Mouse (Mus musculus) embryonic fibroblast, embryonic 13.5 days (primary cell): Measurements from ENCODE around the gene Pik3r2. TPM values are rescaled to one million over a fixed set of nuclear protein-coding genes. Genes with fewer than 3 reads are reported as not detected.

Experiments used
- H3K27ac ChIP-seq: 2 replicates; pipeline ENCODE4 v1.5.1; 2012; ENCODE audit warnings: low read length, control low read depth, inconsistent platforms; ENCODE audit not compliant: insufficient read depth
- H3K4me1 ChIP-seq: 2 replicates; pipeline ENCODE4 v1.6.1; 2011; ENCODE audit warnings: low read length; ENCODE audit not compliant: control insufficient read depth, insufficient read depth
- H3K4me3 ChIP-seq: 2 replicates; pipeline ENCODE4 v1.5.1; 2011; ENCODE audit warnings: mild to moderate bottlenecking, control low read depth, low read length; ENCODE audit not compliant: insufficient read depth
- CTCF ChIP-seq: IDR thresholded peaks from 2 replicates; pipeline ENCODE4 v1.5.1; 2011; ENCODE audit warnings: mild to moderate bottlenecking, control low read depth, low read length, moderate library complexity, borderline replicate concordance; ENCODE audit not compliant: insufficient read depth
- POLR2A ChIP-seq: IDR thresholded peaks from 2 replicates; pipeline ENCODE4 v1.6.1; 2011; ENCODE audit warnings: low read depth, mild to moderate bottlenecking, control low read depth, low read length, moderate library complexity
- polyA plus RNA-seq: library from polyadenylated mRNA; stranded (reverse); fragments of >200 nt; gene quantifications from 2 replicates; pipeline ENCODE4 v1.2.4, GENCODE M21; 2011; ENCODE audit warnings: low read depth; ENCODE audit not compliant: missing spikeins, insufficient read length

Gene Pik3r2
- polyA plus RNA-seq, 1 experiment = 43.5 TPM

DNA sequence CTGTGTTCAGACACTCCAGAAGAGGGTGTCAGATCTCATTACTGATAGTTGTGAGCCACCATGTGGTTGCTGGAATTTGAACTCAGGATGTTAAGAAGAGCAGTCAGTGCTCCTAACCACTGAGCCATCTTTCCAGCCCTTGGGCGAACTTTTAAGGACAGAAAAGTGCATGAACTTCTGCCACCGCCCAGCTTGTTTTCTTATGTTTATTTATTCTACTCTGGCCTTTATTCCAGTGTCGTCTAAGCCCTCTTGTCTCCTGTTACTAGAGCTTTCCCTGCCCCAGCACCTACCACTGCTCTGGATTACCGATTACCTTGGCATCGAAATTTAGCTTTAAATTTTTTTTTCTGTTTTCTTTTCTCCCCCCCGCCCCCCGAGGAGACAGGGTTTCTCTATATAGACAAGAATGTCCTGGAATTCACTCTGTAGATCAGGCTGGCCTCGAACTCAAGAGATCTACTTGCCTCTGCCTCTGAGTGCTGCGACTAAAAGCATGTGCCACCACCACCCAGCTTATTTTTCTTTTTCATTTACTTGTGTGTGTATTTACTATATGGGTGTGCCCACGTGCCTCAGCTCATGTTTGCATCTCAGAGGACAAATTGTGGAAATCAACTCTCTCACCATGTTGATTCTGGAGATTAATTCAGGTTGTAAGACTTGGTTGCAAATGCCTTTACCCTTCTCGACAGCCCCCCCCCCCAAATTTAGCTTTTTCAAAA lies 26.4 kb upstream of the Pik3r2 start:
- Histone ChIP-seq H3K27ac (no peak overlapping the region), H3K4me3 (no peak overlapping the region), H3K4me1 (no peaks in the 10 kb centered on the region)
- TF ChIP-seq CTCF (no peak), POLR2A (no peak)

- H3K4me1 ChIP-seq = no peaks in the 10 kb centered on the region
- H3K27ac ChIP-seq = no peak overlapping the region
- TF ChIP-seq POLR2A (no peak), CTCF (no peak)
- H3K4me3 ChIP-seq = no peak overlapping the region
Measured at GRCm38 (mm10) chr8:70801830-70802229, 25.3 kb upstream of the Pik3r2 start.

- TF ChIP-seq POLR2A (no peak), CTCF (no peak)
- Histone ChIP-seq H3K4me1 (no peaks in the 10 kb centered on the region), H3K4me3 (no peak overlapping the region), H3K27ac (no peak overlapping the region)
Measured at GRCm38 (mm10) chr8:70801156-70801555, 24.6 kb upstream of the Pik3r2 start.

DNA sequence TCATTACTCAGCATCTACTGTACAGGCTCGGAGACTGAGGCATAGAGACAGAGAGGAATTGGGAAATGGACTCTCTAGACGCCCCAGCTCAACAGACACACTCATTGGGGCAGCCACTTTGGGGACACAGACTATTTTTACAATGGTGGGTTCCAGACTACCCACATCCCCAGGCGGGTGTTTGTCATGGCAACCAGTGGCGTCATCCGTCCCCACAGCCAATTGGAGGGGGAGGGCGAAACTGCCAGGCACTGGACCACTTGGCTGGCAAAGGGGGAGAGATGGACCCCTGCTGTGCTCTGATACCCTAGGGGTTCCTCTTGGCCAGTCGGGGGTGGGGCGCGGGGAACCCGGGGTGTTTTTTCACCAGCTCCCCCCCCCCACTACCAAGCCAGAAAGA lies 24.1 kb upstream of the Pik3r2 start:
- no peak overlapping the region for H3K27ac ChIP-seq
- TF ChIP-seq CTCF (no peak), POLR2A (no peak)
- H3K4me3 ChIP-seq = no peak overlapping the region

DNA sequence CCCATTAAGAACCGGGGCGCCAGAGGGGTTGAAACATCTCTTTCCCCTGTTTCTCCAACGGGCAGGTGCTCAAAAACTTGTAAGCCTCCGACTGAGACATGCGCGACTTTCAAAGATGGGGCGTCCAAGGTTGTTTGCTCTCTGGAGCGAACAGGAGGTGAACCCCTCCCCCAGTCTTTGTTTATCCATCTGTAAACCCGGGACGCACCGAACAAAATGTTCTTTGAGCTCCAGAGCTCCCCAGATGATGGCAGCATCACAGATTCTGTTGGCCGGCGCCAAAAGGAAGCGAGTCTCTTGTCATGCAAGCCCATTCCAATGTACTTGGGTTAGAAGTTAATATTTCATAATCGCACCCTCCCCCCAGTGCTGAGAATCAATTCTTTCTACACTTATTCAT lies 21.8 kb upstream of the Pik3r2 start:
- Histone ChIP-seq H3K4me3 (0 out of 2 replicates have a peak overlapping the region, but pooled peaks have one; percentile 43), H3K27ac (no peak overlapping the region)

More for the DNA sequence above, 24.1 kb upstream of the Pik3r2 start:
- no peaks in the 10 kb centered on the region for H3K4me1 ChIP-seq

GRCm38 (mm10) chr8:70797081-70798070 lies 20.9 kb upstream of the Pik3r2 start:
- TF ChIP-seq POLR2A = no peak; the same call in 1 of the 2 replicates
- no peak for TF ChIP-seq CTCF
- no peaks in the 10 kb centered on the region for H3K4me1 ChIP-seq
- H3K4me3 ChIP-seq = peak overlapping the region; percentile 43
- H3K27ac ChIP-seq = no peak overlapping the region

More for the DNA sequence above, 21.8 kb upstream of the Pik3r2 start:
- H3K4me1 ChIP-seq = no peaks in the 10 kb centered on the region
- TF ChIP-seq CTCF (no peak), POLR2A (no peak)

DNA sequence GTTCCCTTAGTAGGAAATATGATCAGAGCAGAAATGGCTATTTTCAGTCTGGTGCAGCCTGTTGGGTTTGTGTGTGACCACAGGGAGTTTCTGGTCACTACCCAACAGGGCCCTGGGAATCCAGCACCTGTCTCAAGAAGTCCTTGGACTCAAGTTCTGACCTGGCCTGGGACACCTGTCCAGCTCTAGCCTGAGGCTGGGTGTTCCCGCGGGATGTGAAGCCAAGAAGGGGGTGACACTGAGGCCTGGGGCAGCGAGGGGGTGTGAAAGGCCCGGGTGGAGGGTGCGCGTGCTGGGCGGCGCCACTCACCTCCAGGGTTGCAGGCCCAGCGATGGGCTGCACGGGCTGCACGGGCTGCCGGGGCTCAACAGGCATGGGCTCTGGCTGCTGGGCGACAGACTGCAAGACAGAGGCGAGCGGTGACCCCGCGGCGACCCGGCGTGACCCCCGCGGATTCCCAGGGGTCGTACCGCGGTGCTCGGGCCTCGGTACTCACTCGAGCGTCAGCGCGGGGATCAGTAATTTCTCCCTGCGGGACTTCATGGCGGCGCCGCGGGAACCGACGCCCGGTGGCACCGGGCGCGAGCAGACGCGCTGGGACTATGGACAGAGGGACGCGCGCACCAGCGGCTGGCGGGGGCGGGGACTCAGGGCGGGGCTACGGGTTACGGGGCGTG lies 20.0 kb upstream of the Pik3r2 start:
- Histone ChIP-seq H3K27ac (no peak overlapping the region), H3K4me1 (no peaks in the 10 kb centered on the region), H3K4me3 (peak overlapping the region; percentile 47)
- TF ChIP-seq POLR2A = no peak
- TF ChIP-seq CTCF = no peak

GRCm38 (mm10) chr8:70795370-70795769 lies 18.9 kb upstream of the Pik3r2 start:
- no peaks in the 10 kb centered on the region for H3K4me1 ChIP-seq
- H3K4me3 ChIP-seq = no peak overlapping the region
- TF ChIP-seq CTCF (peak; percentile 22; the same call in 1 of the 2 replicates), POLR2A (no peak)
- no peak overlapping the region for H3K27ac ChIP-seq

DNA sequence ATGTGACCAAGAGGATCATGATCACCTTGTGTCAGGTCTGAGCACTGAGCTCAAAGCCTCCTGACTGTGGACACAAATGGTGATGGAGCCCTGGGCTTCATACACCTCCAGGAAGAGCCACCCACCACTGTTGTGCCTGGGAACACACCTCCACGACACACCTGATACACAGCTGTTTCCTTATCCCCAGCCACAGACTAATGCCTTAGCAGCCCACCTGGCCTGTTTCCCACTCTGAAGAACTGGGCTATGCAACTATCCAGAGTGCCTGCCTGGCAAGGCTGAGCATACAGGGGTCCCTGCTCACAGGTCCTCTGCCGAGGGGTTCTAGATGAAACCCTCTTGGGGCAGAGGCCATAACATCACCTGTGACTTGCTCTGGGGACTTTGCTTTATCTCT lies 17.7 kb upstream of the Pik3r2 start:
- no peak overlapping the region for H3K4me3 ChIP-seq
- H3K27ac ChIP-seq = no peak overlapping the region
- no peaks in the 10 kb centered on the region for H3K4me1 ChIP-seq
- no peak for TF ChIP-seq CTCF
- no peak for TF ChIP-seq POLR2A
